Comparison of ENCODE assay signal across 8 mouse cellular contexts in genomic region chr9:119894339-119895009, GRCm38 (mm10). TPM values are rescaled to one million over a fixed set of nuclear protein-coding genes. Genes with fewer than 3 reads are reported as not detected.
A peak's percentile ranks its signal among the peaks of the same experiment; 100 is the strongest.
DNase-seq lines count a peak whose midpoint lies in the region; ATAC-seq and TF ChIP-seq lines count a peak whose summit lies in the region.

Gene Wdr48 (plus strand): TSS chr9:119894878.

- peak within 1 kb of the TSS; percentile 91 for H3K9ac ChIP-seq in heart, embryonic 15.5 days
- peak within 1 kb of the TSS; percentile 89 for H3K9ac ChIP-seq in liver, embryonic 14.5 days (replicated peaks)
- H3K9ac ChIP-seq in neural tube, embryonic 11.5 days (ENCODE audit: low read length), result peak within 1 kb of the TSS; percentile 81
- H3K9ac ChIP-seq in stomach, postnatal 0 days (ENCODE audit: low read length), result peak within 1 kb of the TSS; percentile 86

- H3K36me3 ChIP-seq in forebrain, embryonic 10.5 days (replicated peaks), result peaks cover 1% of the 10 kb centered on the region; the same call in 1 of the 2 replicates
- H3K36me3 ChIP-seq in heart, embryonic 15.5 days, result 0 out of 2 replicates have a peak, but pooled peaks cover 2% of the 10 kb centered on the region
- no peaks in the 10 kb centered on the region for H3K36me3 ChIP-seq in liver, embryonic 14.5 days (replicated peaks; ENCODE audit: control insufficient read depth, insufficient read depth, low read depth)
- H3K36me3 ChIP-seq in neural tube, embryonic 11.5 days (ENCODE audit: control insufficient read depth, insufficient read depth, low read length), result no peaks in the 10 kb centered on the region
- no peaks in the 10 kb centered on the region for H3K36me3 ChIP-seq in stomach, postnatal 0 days (ENCODE audit: control insufficient read depth, insufficient read depth, low read length)

- H3K27me3 ChIP-seq in forebrain, embryonic 10.5 days (ENCODE audit: poor library complexity, severe bottlenecking), result no peaks in the 10 kb centered on the region
- H3K27me3 ChIP-seq in heart, embryonic 15.5 days, result no peaks in the 10 kb centered on the region
- no peaks in the 10 kb centered on the region for H3K27me3 ChIP-seq in liver, embryonic 14.5 days (ENCODE audit: control insufficient read depth, insufficient read depth, low read length)
- H3K27me3 ChIP-seq in neural tube, embryonic 11.5 days (ENCODE audit: control insufficient read depth, insufficient read depth, low read length), result no peaks in the 10 kb centered on the region
- no peaks in the 10 kb centered on the region for H3K27me3 ChIP-seq in stomach, postnatal 0 days (ENCODE audit: control insufficient read depth, insufficient read depth, low read length)

- peak; percentile 96 to 98 for DNase-seq in CD8-positive naive resting alpha-beta T cell, adult 2 months (ENCODE audit: low read depth in 2 of 2, low spot score in 2 of 2)
- DNase-seq in c-Kit-positive CD71-negative TER-119-negative erythroid progenitor cells, embryonic 14.5 days (ENCODE audit: low read depth), result peak; percentile 99
- peak; percentile 98 for DNase-seq in forebrain, embryonic 10.5 days (ENCODE audit: extremely low spot score, low spot score)
- peak; percentile 99 for DNase-seq in kidney, postnatal 25 days
- peak; percentile 98 to 99 (median 98) for DNase-seq in liver, embryonic 14.5 days (ENCODE audit: low read depth in 3 of 3, low spot score in 3 of 3)
- DNase-seq in neural tube, embryonic 11.5 days (ENCODE audit: low spot score), result peak; percentile 97
- DNase-seq in stomach, postnatal 0 days (ENCODE audit: low spot score), result peak; percentile 96

- peak within 1 kb of the TSS; percentile 100 for H3K4me3 ChIP-seq in forebrain, embryonic 10.5 days
- peak within 1 kb of the TSS; percentile 96 for H3K4me3 ChIP-seq in heart, embryonic 15.5 days
- H3K4me3 ChIP-seq in liver, embryonic 14.5 days (ENCODE audit: insufficient read depth in 1 of 2, low read depth in 2 of 2, low read length in 2 of 2), result peak within 1 kb of the TSS; percentile 90 to 95
- peak within 1 kb of the TSS; percentile 94 for H3K4me3 ChIP-seq in neural tube, embryonic 11.5 days (ENCODE audit: low read depth, low read length)
- peak within 1 kb of the TSS; percentile 94 for H3K4me3 ChIP-seq in stomach, postnatal 0 days (ENCODE audit: low read depth, low read length)

- ATAC-seq in heart, embryonic 15.5 days (replicated peaks; ENCODE audit: insufficient number of reproducible peaks, insufficient read depth, low FRiP score, low read depth), result peak; percentile 99
- peak; percentile 99 for ATAC-seq in liver, embryonic 14.5 days (ENCODE audit: insufficient read depth)
- peak; percentile 99 for ATAC-seq in neural tube, embryonic 11.5 days (ENCODE audit: insufficient read depth, low FRiP score, low TSS enrichment)
- peak; percentile 99 for ATAC-seq in stomach, postnatal 0 days (ENCODE audit: low FRiP score, low TSS enrichment)

- H3K9me3 ChIP-seq in forebrain, embryonic 10.5 days, result no peaks in the 10 kb centered on the region
- H3K9me3 ChIP-seq in heart, embryonic 15.5 days (replicated peaks), result no peaks in the 10 kb centered on the region
- no peaks in the 10 kb centered on the region for H3K9me3 ChIP-seq in liver, embryonic 14.5 days (ENCODE audit: control insufficient read depth, low read length)
- no peaks in the 10 kb centered on the region for H3K9me3 ChIP-seq in neural tube, embryonic 11.5 days (ENCODE audit: control insufficient read depth, low read length)
- no peaks in the 10 kb centered on the region for H3K9me3 ChIP-seq in stomach, postnatal 0 days (ENCODE audit: control insufficient read depth, low read length)

- TF ChIP-seq EP300 in liver, embryonic 14.5 days (IDR thresholded peaks at IDR 0.05; ENCODE audit: low read depth), result no peak
- TF ChIP-seq EP300 in stomach, postnatal 0 days (optimal IDR thresholded peaks at IDR 0.05), result no peak

- H3K4me1 ChIP-seq in forebrain, embryonic 10.5 days, result peaks cover 35% of the 10 kb centered on the region
- peaks cover 17% of the 10 kb centered on the region for H3K4me1 ChIP-seq in heart, embryonic 15.5 days (replicated peaks)
- peaks cover 11 to 14% of the 10 kb centered on the region in 2 experiments for H3K4me1 ChIP-seq in liver, embryonic 14.5 days (replicated peaks; ENCODE audit: control insufficient read depth in 2 of 2, insufficient read depth in 2 of 2, low read length in 1 of 2)
- peaks cover 7% of the 10 kb centered on the region for H3K4me1 ChIP-seq in neural tube, embryonic 11.5 days (ENCODE audit: control insufficient read depth, insufficient read depth, low read length)
- H3K4me1 ChIP-seq in stomach, postnatal 0 days (replicated peaks; ENCODE audit: control insufficient read depth, insufficient read depth), result peaks cover 4% of the 10 kb centered on the region; the same call in 1 of the 2 replicates

- WGBS in forebrain, embryonic 10.5 days, result 3% methylated on average over 34 of the region's 34 CpGs
- 4% methylated on average over 34 of the region's 34 CpGs for WGBS in heart, embryonic 15.5 days
- WGBS in liver, embryonic 14.5 days (ENCODE audit: insufficient replicate concordance), result 4% methylated on average over 34 of the region's 34 CpGs
- WGBS in neural tube, embryonic 11.5 days, result 4% methylated on average over 34 of the region's 34 CpGs
- 3% methylated on average over 34 of the region's 34 CpGs for WGBS in stomach, postnatal 0 days

- TF ChIP-seq CTCF in liver, embryonic 14.5 days (IDR thresholded peaks at IDR 0.05; ENCODE audit: low read depth), result 0 out of 2 replicates have a peak, but pooled peaks have one; percentile 4
- peak; percentile 28; the same call in 1 of the 2 replicates for TF ChIP-seq CTCF in stomach, postnatal 0 days (IDR thresholded peaks at IDR 0.05; ENCODE audit: low read depth)

- peak within 1 kb of the TSS; percentile 88 for H3K4me2 ChIP-seq in heart, embryonic 15.5 days
- peak within 1 kb of the TSS; percentile 94 for H3K4me2 ChIP-seq in liver, embryonic 14.5 days (ENCODE audit: low read depth)
- H3K4me2 ChIP-seq in neural tube, embryonic 11.5 days (ENCODE audit: low read depth), result peak within 1 kb of the TSS; percentile 66
- peak within 1 kb of the TSS; percentile 83 for H3K4me2 ChIP-seq in stomach, postnatal 0 days (replicated peaks; ENCODE audit: low read depth)

- H3K27ac ChIP-seq in forebrain, embryonic 10.5 days, result peak within 1 kb of the TSS; percentile 93
- peak within 1 kb of the TSS; percentile 81 for H3K27ac ChIP-seq in heart, embryonic 15.5 days
- peak within 1 kb of the TSS; percentile 55; the same call in 1 of the 2 replicates for H3K27ac ChIP-seq in liver, embryonic 14.5 days
- no peak within 1 kb of the TSS for H3K27ac ChIP-seq in neural tube, embryonic 11.5 days (ENCODE audit: low read depth, low read length)
- peak within 1 kb of the TSS; percentile 86 for H3K27ac ChIP-seq in stomach, postnatal 0 days (replicated peaks)

RNA-seq across cellular contexts. Expression of gene Wdr48, which starts in this region (rescaled TPM):
- 71.6 and 74.4 TPM in 2 replicates for polyA plus RNA-seq in forebrain, embryonic 10.5 days (2016; fragmentation: Nextera tagmentation; extraction: Ambion mirVana)
- polyA plus RNA-seq in heart, embryonic 15.5 days (2015; fragmentation: Nextera tagmentation; extraction: Ambion mirVana), result 31.5 and 35.0 TPM in 2 replicates
- 11.0 and 16.1 TPM in 2 replicates for polyA plus RNA-seq in liver, embryonic 14.5 days (2012; rRNA removed)
- 20.6 and 25.6 TPM in 2 replicates for polyA plus RNA-seq in liver, embryonic 14.5 days (2014; fragmentation: Nextera tagmentation; extraction: Ambion mirVana)
- polyA plus RNA-seq in neural tube, embryonic 11.5 days (2014; fragmentation: Nextera tagmentation; extraction: Ambion mirVana), result 61.8 and 67.2 TPM in 2 replicates
- 16.2 and 17.2 TPM in 2 replicates for polyA plus RNA-seq in stomach, postnatal 0 days (2015; fragmentation: Nextera tagmentation; extraction: Ambion mirVana)
